Mouse (Mus musculus) urinary bladder, adult 2 months (tissue): ENCODE data around the gene Yars. TPM values are rescaled to one million over a fixed set of nuclear protein-coding genes. Genes with fewer than 3 reads are reported as not detected.

Source experiments
- DNase-seq: peaks from one replicate; pipeline ENCODE4 v3.0.0; 2022; ENCODE audit warnings: low spot score
- polyA plus RNA-seq: library from polyadenylated mRNA; depleted of rRNA; stranded (reverse); fragments of >200 nt; gene quantifications from 2 replicates; pipeline ENCODE4 v1.2.3, GENCODE M21; 2012

The Yars gene
- polyA plus RNA-seq, 1 experiment: 38.3 TPM

- DNase-seq: no peak
Observed at GRCm38 (mm10) chr4:129227985-129228381, 38.4 kb downstream of the Yars start.

GRCm38 (mm10) chr4:129230926-129231325 is 41.4 kb downstream of the Yars start:
- no peak for DNase-seq

DNA sequence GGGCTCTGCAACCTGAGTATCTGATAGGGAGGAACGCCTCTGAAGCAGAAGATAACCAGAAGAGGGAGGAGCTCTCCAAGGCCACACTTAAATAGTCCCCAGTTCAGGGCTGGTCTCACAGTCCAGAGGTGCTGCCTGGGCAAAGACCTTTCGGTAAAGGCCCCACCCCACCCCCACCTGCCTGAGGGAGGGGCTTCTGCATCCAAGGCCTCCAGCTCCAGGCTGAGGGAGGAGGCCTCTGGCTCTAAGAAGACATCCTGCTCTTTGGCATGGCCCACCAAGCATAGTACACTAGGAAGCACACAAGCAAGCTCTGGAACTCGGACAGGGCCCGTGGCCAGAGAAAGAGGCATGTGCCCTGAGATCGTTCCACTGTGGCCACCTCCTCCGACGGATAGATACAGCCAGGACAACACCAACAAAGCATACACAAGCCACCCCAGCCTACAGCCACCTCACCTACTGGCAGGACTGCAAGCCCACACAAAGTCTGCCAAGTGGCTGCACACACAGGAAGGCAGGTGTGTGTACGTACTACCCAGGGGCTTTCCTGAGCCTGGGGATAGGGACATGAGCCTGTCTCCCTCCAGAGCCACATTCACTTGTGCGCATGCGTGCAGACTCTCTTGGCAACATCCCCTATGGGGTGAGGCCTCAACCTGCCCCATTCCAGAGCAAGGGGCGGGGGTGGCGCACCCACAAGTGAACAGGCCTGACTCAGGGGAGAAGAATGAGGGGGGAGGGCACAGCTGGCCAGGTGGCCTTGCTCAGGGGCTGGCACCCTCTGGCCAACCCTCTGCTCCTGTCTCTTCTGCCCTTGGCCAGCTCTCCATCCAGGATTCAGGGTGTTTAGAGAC is 42.3 kb downstream of the Yars start:
- DNase-seq: peak; percentile 70

DNA sequence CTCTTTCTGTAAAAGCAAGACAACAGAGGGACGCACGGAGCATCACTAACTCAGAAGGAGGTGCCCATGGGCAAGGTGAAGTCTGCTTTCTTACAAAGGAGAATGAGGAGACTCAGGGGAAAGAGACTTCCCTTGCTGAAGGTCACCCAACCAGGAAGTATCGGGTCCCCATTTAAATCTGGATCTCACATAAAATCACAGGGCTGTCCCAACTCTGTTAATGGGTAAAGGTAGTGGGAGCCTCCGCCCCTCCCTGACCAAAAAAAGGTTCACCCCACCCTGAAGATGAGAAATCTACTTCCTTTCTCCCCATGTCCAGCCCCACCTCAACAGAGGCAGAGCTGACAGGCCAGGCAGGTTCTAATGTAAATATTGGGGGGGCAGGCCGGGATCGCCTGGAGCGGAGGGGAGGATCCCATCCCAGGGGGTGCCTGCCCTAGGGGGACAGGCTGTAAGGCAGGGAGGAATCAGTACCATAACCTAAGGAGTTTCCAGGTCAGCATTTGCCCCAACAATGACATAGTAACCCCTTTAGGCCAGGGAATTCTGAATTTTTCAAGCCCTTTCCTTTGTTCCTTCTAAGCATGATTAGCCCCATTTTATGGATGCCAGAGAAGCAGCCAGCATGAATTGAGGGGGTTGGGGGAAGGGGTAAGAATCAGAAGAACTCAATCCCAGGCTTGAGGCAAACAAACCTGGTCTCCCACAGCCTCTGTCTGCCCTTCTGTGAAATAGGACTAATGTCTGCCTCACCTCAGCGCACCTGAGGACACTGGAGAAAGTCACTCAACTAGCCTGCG is 43.2 kb downstream of the Yars start:
- DNase-seq: no peak

GRCm38 (mm10) chr4:129234488-129234887 is 44.9 kb downstream of the Yars start:
- no peak for DNase-seq

DNA sequence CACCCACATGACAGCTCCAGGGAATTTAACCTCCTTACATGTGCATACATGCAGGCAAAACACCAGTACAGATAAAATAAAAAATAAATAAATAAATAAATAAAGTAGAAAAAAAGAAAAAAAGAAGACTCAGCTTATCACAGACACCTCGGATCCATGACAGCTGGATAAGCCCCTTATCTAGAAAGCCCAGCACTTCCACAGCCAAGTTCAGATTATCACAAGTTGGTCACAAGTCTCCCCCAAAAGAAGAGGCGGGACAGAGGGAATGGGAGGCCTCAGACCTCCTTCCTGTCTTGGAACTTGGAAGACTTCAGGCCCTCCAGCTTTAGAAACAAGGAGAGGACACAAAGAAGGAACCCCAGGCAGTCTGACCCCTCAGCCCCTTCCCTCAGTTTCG is 45.6 kb downstream of the Yars start:
- DNase-seq: no peak

DNA sequence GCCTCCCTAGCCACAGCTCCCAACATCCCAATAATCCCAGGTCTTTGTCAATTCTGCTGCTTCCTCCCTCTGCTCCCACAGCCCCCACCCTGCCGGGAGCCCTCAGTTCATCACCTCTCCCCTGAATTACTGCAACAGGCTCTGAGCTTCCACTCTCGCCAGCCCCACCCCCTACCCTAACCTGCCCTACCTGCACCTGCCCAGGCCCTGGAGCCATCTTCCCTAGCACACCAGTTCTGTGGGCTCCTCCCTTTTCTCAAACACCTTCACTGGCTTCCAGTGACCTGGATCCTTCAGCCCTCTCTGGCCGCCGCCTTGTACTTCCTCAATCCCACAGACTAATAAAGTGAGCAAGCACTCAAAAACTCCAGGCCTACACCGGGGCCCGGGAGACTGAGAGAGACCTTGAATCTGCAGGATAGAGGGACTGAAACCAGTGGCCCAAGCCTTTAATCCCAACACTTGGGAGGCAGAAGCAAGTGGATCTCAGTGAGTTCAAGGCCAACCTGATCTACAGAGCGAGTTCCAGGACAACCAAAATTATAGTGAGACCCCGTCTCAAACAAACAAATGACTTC is 46.8 kb downstream of the Yars start:
- no peak for DNase-seq

DNA sequence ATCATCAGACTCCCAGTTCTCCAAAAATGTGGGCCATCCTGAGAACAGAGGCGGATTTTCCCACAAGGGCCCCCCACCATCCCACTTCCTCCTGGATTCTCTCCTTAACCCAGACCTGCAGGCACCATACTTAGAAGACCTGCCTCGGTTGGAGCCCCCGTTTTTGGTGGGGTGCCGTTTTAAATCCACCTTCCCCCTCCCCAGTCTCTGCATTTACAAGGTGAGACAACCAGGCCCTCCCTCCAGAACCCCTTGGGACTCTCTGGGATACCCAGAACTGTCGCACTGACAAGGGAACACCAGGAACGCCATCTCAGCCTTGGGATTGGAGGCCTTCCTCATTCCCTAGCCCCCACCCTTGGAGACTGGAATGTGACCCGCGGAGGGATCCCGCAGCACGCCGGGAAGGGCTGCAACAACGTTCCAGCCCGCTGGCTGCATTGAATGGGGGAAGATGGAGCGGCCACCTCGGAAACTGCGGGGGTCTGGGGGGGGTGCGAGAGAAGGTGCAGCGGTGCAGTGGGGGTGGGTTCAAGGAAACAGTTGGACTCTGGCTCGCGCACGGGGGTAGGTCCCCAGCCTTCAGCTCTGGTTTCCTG is 48.4 kb downstream of the Yars start:
- no peak for DNase-seq

DNA sequence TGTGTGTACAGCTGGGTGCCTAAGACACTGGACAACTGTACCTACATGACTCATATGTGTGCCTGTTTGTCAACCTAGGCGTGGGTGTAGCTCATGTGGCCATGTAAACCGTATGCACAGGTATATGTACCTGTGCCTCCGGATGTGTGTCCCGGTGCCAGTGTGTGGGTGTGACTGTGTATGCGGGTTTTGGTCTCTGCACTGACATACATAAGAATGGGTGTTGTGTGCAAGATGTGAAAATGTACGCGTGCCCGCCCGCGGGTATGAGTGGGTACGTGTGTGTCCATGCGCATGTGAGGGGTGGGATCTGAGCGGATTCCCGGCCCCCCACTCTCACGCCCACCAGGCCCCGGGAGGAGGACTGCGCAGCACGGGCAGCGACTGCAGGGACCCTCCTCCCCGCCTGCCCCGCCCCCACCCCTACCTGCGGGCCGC is 49.0 kb downstream of the Yars start:
- no peak for DNase-seq

DNA sequence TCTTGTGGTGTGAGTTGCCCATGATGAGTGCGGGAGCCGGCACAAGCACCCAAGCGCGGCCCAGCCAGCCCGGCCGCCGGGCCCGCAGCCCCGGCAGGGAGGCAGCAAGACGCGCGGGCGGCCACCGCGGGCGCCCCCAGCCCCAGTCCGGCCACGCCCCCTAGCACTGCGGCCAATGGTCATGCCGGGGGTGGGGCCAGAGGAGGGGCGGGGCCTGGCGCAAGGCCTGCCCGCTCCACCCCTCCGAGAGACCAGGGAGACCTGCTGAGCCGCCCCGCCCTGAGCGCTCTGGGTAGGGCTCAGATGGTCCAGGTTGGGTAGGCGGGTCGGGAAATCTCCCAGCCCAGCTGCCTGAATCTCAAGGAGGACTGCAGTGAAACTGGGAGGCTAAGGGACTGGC is 49.5 kb downstream of the Yars start:
- DNase-seq: peak; percentile 68

GRCm38 (mm10) chr4:129241898-129242297 is 52.3 kb downstream of the Yars start:
- DNase-seq: no peak

GRCm38 (mm10) chr4:129242327-129242726 is 52.8 kb downstream of the Yars start:
- no peak for DNase-seq

- no peak for DNase-seq
Observed at GRCm38 (mm10) chr4:129242761-129243160, 53.2 kb downstream of the Yars start.

- DNase-seq: no peak
Observed at GRCm38 (mm10) chr4:129244802-129245201, 55.2 kb downstream of the Yars start.

DNA sequence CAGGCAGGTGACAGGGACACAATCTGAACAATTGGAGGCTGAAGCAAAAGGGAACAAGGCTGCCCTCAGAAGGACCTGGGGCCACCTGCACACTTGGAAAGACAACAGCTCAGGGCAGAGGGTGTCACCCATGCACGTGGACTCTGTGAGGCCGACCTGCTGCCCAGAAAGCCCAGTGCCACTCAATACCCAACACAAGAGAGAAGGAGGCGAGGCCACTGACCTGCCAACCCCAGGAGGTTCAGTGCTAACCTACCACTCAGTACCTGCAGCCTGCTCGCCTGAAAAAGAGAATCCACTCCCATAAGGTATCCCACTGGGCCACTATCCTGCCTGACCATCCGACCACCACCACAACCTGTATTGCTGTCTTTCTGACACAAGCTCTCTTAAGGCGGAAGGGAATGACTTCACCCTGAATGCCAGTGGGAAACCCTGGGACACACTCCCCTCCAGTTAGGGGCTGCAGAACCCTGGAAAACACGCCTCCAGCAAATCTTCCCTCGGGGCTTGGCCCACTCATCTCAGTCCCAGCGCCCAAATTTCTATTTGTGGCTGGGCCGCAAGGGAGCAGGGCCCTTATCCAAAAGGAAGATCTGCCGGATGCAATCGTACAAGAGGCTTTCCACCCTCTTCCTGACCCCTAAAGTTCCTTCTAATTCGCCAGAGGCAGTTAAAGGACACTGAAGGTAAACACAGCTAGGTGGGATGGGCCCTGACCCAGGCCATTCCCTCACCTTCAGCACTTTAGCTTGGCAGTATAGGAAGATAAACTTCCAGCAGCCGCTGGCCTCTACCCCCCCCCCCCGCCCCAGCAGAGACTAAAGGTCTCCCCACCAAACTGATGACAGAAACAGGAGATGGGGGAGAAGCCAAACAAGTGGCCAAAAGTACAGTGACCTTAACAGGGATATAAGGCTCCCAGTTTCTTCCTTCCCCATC is 57.1 kb downstream of the Yars start:
- no peak for DNase-seq

GRCm38 (mm10) chr4:129247381-129248242 is 58.1 kb downstream of the Yars start:
- DNase-seq: no peak

GRCm38 (mm10) chr4:129248243-129248767 is 58.7 kb downstream of the Yars start:
- no peak for DNase-seq

DNA sequence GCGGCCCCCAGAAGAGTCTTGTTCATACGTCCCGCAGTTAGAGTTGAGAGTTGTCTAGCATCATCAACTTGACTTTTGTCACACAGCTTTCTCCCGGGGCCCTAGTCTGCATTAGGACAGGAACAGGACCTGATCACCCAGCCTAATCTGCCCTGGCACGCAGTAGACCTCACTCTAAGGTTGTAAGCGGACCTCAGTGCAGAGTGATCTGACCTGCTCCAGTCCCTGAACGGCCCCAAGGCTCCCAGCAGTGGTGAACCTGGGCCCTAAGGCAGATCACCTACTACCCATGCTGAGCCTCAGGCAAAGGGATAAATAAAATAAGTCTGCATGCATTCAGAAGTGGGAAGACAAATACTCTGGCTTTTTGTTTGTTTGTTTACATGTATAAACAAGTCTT is 59.7 kb downstream of the Yars start:
- no peak for DNase-seq

DNA sequence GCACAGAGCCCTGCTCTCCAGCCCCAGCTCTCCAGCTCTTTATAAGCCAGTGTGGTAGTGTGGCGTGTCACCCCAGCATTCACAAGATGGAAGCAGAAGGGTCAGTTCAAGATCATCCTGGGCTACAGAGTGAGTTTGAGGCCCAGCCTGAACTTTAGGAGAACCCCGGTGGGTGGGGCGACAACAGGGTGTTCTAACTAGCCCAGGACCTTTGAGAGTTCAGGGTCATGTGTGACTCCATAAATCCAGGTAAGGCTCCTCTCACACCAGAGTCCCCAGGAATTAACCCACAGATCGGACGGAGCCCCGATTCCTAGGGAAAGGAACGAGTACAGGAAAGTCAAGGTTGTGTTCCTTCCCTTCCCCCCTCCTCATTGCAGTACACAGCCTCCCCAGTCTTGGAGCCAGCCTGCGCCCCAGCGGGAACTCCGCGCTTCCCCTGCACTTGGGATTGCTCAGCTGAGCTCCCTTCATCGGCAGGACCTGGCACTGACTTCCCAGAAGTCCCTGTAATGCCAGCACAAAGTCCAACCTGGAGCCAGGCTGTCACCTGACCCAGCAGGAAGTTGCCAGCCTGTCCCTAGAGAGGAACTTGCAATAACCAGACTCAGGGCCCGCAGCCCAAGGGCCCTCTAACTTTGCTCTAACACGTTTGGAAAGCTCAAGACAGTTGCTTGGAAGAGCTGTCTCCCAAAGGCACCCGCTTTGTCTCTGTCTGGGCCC is 61.4 kb downstream of the Yars start:
- DNase-seq: no peak
